Mouse (Mus musculus): Measurements from ENCODE around the gene AA792892. TPM values are rescaled to one million over a fixed set of nuclear protein-coding genes. Genes with fewer than 3 reads are reported as not detected.
"Not testable (repeated sequence)": the region's sequence is repeated elsewhere in the genome, so short reads cannot be mapped to it uniquely, and the experiment has no call there.

Gene AA792892
- polyA plus RNA-seq (2015; fragmentation: Nextera tagmentation; extraction: Ambion mirVana): not detected in 2 replicates

DNA sequence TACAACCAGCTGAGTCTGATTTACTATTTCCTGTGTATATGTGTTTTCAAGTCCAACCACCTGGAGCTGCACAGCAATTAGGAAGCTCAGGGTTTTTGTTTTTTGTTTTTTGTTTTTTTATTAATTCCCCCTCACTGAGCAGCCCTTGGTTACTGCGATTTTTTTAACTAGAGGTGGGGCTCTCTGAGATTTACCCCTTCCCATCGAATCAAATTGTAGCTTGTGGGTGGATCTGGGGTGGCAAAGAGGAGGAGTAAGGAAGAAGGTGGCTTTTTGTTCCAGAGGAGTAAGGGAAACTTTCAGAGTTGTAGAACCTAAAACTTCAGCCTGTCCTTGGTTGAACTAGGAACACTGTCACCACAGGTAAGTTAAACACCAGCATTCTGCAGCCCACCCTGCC is at the start of gene AA792892:
Gene AA792892, plus strand, starts transcription at position 301 of the 400 bp plus-strand sequence.
- DNase-seq (ENCODE audit: low spot score); H3K4me2 ChIP-seq (ENCODE audit: low read length); ATAC-seq (replicated peaks; ENCODE audit: low FRiP score, low read depth); H3K9me3 ChIP-seq (replicated peaks; ENCODE audit: low read length); H3K4me3 ChIP-seq (replicated peaks; ENCODE audit: low read depth, low read length); H3K27ac ChIP-seq; H3K9ac ChIP-seq (ENCODE audit: low read depth, low read length); H3K36me3 ChIP-seq (ENCODE audit: insufficient read depth, low read length); H3K4me1 ChIP-seq (replicated peaks; ENCODE audit: insufficient read depth, low read length); H3K27me3 ChIP-seq (ENCODE audit: insufficient read depth, low read length): not testable (repeated sequence)
- no CpG with 5 or more reads among the region's 2 CpGs for WGBS

- not testable (repeated sequence) for H3K27ac ChIP-seq; H3K9ac ChIP-seq (ENCODE audit: low read depth, low read length); H3K4me3 ChIP-seq (replicated peaks; ENCODE audit: low read depth, low read length); H3K4me1 ChIP-seq (replicated peaks; ENCODE audit: insufficient read depth, low read length); H3K27me3 ChIP-seq (ENCODE audit: insufficient read depth, low read length); H3K4me2 ChIP-seq (ENCODE audit: low read length); H3K9me3 ChIP-seq (replicated peaks; ENCODE audit: low read length); DNase-seq (ENCODE audit: low spot score); ATAC-seq (replicated peaks; ENCODE audit: low FRiP score, low read depth); H3K36me3 ChIP-seq (ENCODE audit: insufficient read depth, low read length)
- WGBS: 89% methylated on average over 1 of the region's 1 CpGs
These were observed 32.9 kb upstream of the AA792892 start, which contains the start of gene A430089I19Rik for GRCm38 (mm10) chr5:94306696-94307095. Gene A430089I19Rik (minus strand): TSS chr5:94306796.

GRCm38 (mm10) chr5:94314135-94314534 is 25.4 kb upstream of the AA792892 start, which contains the start of gene Gm6502:
Gene Gm6502 (plus strand): TSS chr5:94314435.
- not testable (repeated sequence) for H3K4me1 ChIP-seq (replicated peaks; ENCODE audit: insufficient read depth, low read length); H3K9ac ChIP-seq (ENCODE audit: low read depth, low read length); H3K4me3 ChIP-seq (replicated peaks; ENCODE audit: low read depth, low read length); DNase-seq (ENCODE audit: low spot score); H3K27ac ChIP-seq; H3K4me2 ChIP-seq (ENCODE audit: low read length); H3K36me3 ChIP-seq (ENCODE audit: insufficient read depth, low read length); H3K9me3 ChIP-seq (replicated peaks; ENCODE audit: low read length); ATAC-seq (replicated peaks; ENCODE audit: low FRiP score, low read depth); H3K27me3 ChIP-seq (ENCODE audit: insufficient read depth, low read length)
- WGBS: no CpG with 5 or more reads among the region's 2 CpGs

Other genes starting within 250 kb of the AA792892 start
- gene Gm3106, start 121.7 kb upstream of the AA792892 start, polyA plus RNA-seq (2015; fragmentation: Nextera tagmentation; extraction: Ambion mirVana): not detected in 2 replicates
- not detected in 2 replicates for gene A430089I19Rik, start 33.0 kb upstream of the AA792892 start, polyA plus RNA-seq (2015; fragmentation: Nextera tagmentation; extraction: Ambion mirVana)
- not detected in 2 replicates for gene Gm6502, start 25.3 kb upstream of the AA792892 start, polyA plus RNA-seq (2015; fragmentation: Nextera tagmentation; extraction: Ambion mirVana)
- gene Gm7682, start 106.0 kb downstream of the AA792892 start, polyA plus RNA-seq (2015; fragmentation: Nextera tagmentation; extraction: Ambion mirVana): not detected in 2 replicates
- gene Gm3139, start 186.5 kb downstream of the AA792892 start, polyA plus RNA-seq (2015; fragmentation: Nextera tagmentation; extraction: Ambion mirVana): not detected in 2 replicates

Measured in kidney, postnatal 0 days (tissue).